Mouse (Mus musculus): ENCODE data around the gene Capzb.

Gene Capzb

DNA sequence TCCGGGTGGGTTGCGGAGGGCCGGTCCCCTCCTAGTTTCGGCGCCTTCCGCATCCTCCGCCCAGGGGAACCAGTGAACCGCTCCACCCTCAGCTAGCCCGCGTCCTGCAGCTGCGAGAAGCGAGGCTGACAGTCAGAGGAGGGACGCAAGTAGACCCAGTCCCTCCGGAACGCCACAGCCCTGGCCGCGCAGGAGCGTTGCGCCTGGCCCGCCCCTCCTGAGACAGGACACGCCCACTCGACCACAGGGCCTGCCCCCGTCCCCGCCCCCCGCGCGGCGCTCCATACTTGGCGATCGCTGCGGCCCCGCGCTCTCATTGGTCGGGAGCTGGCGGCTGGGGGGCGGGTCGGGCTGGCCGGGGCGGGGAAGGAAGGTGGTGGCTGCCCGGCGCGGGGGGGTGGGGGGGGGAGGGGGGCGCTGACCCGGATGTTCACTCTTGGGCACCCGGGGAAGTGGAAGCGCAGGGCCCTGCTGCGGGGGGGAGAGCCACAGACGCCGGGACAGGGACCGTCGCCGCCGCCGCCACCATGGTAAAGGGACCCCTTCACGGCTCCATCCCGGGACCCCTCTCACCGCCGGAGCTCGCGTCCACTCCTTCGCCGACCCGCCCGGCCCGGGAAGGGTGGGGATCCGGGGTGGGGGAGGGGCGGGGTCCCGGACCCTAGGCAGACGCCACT is at the start of gene Capzb:
Gene Capzb (plus strand): TSS at position 401 of the 677 bp plus-strand sequence.
- peak; percentile 96 for DNase-seq

DNA sequence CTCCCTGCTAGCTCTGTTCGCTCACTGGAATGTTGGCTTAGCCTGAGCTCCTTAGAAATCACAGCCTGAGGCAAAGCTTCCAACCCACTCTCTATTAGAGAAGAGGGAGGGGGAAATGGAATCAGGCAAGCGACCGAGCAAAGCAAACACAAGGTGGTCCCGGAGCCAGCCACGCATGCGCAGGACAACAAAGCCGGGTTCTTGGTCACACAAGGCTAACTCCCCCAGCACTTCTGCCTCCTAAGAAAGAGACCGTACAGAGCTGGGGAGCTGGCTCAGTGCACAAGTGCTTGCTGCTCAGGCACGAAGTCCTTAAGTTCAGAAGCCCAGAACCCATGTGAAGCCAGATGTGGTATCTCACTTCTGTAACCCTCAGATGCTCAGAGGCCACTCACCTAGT is 49.7 kb upstream of the Capzb start:
- no peak for DNase-seq

DNA sequence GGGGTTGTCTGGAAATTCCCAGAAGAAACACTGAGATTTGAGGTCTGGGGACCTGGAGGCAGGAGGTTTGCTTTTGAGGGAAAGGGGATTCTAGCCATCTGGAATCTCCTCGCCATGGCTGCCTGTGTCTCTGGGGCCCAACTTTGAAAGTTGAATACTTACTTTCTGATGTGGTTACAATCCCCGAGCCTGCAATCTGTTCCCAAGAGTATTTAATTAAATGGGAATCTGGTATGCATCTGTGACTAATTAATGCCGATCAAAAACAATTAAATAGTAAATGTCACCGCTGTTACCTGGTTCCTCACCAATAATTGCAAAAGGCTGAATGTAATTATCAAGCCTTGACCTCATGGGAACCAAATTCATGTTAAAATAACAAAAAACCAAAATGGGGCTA is 48.1 kb upstream of the Capzb start:
- no peak for DNase-seq

DNA sequence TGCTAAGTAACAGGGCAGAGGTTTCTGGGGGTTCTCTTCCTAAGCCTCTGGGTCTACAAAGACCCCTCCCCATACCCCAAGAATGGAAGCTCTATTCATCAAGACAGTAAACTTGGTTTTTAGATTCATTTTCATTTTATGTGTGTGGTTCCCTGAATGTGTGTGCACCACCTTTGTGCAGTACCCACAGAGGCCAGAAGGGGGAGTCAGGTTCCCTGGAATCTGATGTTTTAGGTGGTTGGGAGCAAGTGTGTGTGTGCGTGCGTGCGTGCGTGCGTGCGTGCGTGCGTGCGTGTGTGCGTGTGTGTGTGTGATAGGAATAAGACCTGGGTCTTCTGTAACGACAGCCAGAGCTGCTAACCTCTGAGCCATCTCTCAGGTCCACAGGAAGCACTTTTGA is 47.5 kb upstream of the Capzb start:
- DNase-seq, result peak; percentile 34

DNA sequence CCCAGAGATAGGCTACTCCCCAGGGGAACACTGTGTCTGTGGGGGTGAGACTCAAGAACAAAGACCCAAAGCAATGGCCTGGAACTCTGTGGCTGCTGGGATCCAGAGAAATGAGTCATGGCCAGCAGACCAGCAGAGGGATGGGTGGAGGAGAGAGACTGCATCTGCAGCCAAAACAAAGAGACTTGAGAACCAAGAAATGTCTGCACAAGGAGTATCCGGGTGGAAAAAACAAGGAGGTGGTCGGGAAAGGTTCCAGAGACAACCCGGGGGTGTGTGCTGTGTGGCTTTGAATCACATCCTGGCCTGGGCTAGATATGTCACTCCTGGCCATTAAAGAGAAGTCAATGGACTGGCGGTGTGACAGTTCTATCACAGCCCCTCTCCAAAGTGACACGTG is 45.9 kb upstream of the Capzb start:
- DNase-seq, result peak; percentile 69

DNA sequence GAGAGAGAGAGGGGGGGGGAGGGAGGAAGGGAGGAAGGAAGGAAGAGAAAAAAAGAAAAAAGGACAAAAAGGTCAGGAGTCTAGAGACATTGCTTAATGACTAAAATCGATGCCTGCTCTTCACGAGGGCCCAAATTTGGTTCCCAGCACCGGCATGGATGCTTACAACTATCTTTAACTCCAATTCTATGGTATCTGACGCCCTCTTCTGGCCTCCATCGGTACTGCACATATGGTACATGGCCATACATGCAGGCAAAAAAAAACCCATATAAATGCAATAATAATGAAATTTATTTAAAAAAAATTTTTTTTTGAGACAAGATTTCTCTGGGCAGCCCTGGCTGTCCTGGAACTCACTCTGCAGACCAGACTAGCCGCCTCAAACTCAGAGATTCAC is 41.3 kb upstream of the Capzb start:
- DNase-seq, result no peak

DNA sequence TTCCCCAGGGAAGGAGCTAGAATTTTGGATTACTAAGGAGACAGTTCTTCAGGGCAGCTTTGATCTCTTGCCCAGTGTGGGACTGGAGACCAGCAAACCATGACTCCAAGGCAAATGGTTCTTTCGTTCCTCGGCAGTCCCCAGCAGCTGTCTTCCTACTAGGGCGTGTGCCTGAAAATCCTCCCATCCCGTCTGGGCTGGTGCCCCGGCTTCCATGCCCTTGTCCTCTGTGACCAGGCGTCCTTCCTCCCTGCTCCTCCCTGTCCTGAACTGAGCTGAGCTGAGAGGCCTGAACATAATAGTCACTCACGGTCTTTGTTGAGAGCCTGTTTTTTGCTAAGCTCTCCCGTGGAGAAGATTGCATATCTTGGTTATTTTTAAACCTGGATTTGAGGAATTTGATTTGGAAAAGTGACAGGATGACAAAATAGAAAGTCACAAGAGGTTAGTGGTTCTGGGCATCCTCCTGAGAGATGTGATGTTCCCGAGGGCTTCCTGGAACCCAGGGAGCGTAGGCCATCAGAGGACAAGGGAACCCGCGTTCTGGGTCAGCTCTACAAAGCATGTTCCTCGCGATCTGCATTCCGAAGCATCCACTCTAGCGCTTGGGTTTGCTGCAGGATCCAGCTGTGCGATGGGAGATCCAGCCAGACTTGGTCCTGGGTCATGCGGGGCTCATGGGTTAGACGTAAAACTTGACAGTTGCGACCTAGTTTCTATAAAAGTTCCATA is 38.0 kb upstream of the Capzb start:
- peak; percentile 67 for DNase-seq

DNA sequence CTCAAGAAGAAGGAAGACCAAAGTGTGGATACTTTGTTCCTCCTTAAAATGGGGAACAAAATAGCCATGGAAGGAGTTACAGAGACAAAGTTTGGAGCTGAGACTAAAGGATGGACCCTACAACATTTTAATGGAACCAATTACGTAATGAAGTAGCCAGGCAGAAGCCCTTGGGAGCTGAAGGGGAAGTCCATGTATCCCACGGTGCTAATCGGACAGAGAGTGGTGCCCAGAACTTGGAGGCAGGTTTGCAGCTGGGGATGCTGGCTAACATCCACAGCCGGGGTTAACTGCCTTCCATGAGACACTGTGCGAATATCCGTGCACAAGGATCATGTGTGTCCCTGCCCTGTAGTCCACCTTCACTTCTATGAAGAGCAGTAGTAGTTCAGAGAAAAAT is 36.2 kb upstream of the Capzb start:
- no peak for DNase-seq

DNA sequence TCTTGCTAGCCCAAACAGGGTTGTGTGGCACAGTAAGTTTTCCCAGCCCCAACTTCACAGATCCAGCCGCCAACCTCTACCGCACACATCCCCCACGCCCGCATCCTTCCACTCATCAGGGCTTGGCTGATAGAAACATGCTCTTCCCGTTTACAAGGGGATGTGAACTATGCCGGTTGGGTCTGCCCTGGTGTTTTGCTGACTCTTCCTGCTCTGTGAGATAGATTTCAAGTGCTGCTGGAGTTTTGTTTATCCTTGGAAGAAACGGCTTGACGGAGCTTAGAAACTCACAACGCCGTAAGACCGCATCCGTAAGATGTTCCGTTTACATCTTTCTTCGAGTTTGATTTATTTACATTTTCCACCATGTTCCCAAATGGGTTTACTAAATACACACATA is 34.3 kb upstream of the Capzb start:
- DNase-seq, result peak; percentile 41

DNA sequence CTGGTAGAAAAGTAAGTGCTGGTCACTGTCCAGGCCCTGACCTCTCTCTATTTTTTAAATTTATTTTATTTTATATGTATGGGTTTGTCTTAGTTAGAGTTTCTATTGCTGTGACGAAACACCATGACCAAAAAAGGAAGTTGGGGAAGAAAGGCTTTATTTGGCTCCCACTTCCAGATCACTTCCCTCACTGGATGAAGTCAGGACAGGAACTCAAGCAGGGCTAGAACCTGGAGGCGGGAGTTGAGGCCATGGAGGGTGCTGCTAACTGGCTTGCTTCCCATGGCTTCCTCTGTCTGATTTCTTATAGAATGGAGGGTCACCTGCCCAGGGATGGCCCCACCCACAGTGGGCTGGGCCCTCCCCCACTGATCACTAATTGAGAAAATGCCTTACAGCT is 31.6 kb upstream of the Capzb start:
- DNase-seq, result no peak

DNA sequence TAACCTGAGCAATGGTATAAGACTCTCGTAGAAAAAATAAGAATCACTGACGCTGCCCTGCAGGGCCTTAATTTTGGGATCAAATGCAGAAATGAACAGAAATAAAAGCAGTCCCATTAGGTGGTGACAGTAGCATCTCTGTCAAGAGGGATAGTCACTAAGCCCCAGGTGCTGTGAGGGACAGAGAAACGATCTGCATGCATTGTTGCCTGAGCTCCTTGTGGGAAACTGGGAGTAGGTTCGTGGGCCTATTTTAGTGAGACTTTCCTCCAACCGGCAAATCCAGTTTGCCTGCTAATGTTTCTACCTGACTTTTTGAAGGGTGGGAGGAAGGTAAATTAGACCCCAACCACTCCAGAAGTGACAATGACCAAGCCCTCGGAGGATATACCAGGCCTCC is 28.6 kb upstream of the Capzb start:
- no peak for DNase-seq

DNA sequence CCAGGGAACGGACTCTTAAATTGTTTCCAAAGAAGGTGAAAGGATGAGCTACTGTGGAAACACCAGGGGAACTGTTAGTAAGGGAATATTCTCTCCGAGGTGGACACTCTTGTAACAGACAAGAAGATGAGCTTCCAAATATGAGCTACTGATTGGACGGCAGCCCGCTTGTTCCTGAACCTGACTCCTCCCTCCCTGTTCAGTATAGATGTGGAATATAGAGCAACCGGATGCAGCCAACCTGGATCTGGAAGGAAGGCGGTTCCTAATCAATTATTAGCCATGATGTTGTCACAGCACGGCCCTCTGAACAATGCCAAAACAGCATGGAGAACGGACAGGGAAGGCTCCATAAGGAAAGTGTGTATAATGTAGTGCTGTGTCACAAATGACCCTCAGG is 27.4 kb upstream of the Capzb start:
- no peak for DNase-seq

DNA sequence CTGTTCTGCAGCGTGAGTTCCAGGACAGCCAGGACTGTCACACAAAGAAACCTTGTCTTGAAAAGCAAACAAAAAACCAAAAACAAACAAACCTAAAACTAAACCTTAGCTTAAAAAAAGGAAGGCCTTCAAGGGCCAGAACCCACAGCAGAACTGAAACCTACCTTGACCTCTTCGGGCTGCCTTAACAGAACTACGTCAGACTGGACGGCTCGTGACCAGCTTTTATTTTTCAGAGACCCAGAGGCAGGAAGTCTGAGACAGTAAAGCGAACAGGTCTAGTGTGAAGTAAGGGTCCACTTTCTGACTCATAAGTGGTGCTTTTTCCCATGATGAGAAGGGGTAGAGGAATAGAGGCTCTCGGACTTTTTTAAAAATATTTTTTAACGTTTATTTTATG is 26.5 kb upstream of the Capzb start:
- no peak for DNase-seq

DNA sequence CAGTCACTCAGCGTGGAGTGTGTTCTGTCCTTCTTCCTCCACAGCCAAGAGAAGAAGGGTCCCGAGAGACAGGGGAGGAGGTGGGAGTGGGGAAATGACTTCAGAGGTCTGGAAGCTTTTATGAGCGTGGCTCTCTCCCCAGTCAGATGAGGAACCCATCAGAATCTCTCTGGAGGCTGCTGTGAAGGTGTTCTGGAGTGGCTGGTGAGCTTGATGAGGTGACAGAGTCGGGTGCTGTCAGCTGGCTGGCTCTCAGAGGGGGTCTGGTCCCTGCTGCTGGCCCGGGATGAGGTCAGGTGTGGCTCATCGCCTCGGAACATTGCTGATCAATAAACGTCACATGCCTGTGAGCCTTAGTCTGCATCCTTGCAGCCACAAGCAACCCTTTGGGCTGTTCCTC is 25.6 kb upstream of the Capzb start:
- DNase-seq, result no peak

DNA sequence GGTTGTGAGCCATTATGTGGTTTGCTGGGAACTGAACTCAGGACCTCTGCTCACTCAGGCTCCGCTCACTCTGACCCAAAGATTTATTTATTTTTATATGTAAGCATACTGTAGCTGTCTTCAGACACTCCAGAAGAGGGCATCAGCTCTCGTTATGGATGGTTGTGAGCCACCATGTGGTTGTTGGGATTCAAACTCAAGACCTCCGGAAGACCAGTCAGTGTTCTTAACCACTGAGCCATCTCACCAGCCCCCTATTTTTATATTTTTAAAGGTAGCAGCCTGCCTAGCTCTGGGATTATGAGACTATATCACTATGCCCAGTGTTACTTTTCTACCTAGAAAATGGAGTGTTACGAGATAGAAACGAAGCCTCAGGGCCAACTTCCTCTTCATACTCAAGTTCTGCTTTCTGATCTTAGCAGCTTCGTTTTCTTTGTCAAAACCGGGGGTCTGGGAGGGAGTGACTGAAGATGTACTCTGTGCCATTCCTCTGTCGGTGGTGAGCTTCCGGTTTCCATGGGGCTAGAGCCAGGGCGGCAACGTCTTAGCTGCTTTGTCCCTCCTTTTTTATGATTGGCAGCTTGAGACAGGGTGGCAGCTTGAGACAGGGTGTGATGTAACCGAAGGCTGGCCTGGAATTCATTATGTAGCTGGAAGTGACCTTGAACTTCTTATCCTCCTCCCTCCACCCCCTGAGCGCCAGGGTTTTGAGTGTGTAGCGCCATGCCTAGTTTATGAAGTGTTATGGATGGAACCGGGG is 23.5 kb upstream of the Capzb start:
- peak; percentile 82 for DNase-seq

DNA sequence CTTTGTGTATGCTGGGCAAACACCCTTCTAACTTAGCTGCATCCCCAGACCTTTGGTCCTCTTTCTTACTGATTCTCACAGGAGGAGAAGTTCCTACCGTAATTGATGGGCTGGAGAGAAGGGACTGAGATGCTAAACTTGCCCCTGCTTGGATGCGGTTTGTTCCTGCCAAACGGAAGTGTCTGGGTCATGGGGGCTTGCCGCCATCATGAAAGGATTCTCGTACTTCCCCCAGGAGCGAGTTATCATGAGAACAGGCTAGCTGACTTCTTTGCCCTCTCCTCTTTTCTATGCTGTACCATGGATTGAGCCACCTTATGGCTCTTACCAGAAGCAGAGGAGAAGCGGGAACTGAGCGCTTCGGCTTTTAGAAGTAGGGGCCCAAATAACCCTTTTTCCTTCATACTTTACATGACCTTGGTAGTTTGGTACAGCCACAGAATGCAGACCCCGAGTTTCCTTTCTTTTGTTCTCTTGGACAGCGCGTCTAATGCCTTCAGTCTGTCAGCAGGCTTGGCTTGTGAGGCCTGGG is 22.9 kb upstream of the Capzb start:
- DNase-seq, result no peak

DNA sequence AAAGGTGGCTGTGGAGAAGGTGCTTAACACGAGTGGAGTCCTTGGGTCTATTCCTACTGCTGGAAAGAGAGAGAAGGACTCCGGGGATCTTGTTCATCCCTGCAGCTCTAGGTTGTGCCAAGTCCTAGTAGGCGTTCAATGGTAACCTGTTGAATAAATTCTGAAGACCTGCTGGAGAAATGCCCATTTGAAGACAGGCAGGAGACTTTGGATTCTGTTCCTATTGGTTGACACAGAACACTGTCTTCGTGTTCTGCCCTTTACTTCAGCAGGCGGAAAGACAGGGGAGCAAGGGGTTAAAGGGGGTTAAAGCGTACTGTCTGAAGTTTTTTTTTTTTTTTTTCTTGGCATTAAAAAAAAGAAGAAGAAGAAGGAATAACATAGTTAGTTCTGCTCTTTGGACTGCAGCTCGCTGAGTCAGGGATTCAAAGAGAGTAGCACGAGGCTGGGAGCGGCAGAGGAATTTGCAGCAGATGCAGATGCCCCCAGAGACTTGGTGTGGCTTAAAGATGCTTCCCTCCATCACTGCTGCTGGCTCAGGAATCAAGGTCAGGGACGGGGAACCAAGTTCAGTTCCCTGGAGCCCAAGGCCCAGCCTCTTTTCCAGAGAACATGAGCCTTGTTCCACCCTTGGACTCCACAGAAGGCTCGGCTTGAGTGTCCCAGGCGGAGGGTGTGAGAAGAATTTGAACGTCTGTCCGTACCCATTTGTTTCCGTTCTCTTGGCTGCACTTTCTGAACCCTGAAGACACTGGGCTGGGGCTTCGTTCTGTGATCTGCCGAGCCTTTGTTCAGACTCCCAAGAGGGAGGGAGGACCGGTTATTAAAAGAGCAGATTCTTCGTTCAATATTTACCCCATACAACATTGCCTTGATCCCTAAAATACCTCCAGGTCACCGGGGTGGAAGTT is 17.4 kb upstream of the Capzb start:
- DNase-seq, result peak; percentile 79

DNA sequence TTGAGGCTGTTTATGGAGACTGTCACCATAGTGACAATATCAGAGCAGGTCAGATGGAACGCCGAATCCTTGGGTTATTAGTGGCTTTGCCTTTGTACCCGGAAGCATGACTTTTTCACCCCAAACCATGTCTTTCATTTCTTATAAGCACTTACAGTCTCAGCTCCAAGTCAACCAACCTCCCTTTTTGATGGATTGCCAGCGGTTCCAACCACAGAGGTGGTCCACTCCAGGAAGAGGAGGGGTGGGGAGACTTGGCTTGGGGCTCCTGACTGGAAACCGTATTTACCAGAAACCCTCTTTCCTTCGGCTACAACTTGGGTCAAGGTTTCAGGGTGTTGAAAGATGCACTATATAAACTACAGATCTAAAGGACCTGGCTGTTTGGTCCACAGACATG is 16.7 kb upstream of the Capzb start:
- DNase-seq, result peak; percentile 84

DNA sequence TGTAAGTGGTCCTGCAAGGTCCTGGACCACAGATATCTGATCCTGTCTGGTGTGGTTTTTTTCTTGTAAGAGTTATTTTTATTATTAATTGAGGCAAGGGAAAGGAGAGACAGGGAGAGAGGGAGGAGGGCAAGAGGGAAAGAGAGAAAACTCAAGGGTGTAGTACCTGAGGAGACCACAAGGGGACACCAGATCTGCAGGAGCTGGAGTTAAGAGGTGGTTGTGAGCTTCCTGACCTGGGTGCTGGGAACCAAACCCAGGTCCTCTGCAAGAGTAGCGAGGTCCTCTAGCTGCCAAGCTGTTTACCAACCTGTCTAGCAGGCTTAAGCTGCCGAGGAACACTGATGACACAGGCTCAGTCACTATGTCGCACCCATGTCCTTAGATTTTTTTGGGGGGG is 14.8 kb upstream of the Capzb start:
- no peak for DNase-seq

DNA sequence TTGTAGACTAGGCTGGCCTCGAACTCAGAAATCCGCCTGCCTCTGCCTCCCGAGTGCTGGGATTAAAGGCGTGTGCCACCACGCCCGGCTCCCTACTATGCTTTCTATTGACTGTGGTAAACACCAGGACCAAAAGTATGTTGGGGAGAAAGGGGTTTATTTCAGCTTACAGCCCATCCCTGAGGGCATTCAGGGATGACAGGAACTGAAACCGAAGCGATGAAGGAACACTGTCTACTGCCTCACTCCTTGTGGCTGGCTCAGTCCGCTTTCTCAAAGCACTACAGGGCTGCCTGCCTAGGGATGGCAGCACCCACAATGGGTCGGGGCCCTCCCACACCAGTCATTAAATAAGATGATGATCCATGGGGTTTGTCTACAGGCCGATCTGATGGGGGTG is 14.3 kb upstream of the Capzb start:
- no peak for DNase-seq

DNA sequence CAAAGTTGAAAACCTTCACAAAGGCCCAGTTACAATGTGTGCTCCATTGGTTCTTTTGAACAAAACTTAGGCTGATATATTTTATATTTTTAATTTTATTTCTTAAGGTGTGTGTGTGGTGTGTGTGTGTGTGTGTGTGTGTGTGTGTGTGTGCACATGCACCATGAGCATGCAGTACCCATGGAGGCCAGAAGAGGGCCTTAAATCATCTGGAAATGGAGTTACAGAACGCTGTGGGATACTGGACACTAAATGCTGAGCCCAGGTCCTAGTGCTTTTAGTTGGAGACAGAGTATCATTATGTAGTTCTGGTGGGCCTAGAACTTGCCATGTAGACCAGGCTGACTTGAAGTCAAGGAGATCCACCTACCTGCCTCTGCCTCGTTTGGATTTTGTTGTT is 13.5 kb upstream of the Capzb start:
- DNase-seq, result no peak

DNA sequence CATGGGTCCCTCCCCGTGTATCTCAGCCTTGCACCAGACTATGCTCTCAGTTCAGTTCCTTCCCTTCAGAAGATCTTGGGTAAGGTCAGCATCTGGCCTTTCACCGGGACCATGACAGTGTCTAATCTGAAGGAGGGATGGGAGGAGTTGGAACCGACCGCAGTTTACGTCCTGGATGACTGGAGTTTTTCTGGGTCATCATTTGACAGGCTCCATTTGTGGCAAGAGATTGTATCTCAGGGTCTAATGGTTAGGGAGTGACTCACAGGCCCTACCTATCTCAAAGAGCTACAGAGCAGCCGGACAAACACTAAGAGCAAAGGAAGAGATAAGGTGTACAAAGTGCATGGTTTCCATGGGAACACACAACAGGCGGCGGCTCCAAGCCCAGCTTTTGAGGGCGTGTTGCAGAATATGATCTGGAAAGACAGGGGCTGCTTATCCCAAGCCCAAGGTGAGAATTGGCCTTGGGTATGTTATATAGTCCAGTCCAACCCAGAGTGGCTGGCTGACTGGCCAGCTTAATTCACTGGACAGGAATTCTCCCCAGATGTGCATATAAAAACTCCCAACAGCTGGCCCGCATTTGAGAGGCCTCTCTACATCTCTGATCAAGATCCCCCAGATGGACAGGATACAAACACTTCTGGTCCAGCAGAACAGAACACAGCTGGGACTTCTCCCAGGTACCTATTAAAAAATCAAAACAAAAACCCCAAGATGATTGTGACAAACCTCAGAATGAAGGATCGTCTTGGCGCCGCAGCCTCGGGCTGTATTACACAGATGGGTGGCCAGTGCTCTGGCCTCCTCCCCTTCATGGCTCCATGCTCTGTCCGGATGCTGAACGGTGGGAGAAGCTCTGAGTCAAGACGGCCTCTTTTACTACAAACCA is 12.7 kb upstream of the Capzb start:
- peak; percentile 59 for DNase-seq
